Mouse (Mus musculus) layer of hippocampus, postnatal 25 days (tissue): ENCODE measurements around the gene Col5a3. TPM values are rescaled to one million over a fixed set of nuclear protein-coding genes. Genes with fewer than 3 reads are reported as not detected.

Experiments
- DNase-seq, 2 experiments: peaks; one replicate each; pipeline ENCODE4 v3.0.0; 2022; ENCODE audit warnings: mixed read lengths in 2 of 2, low spot score in 1 of 2; ENCODE audit errors: extremely low spot score in 1 of 2
- total RNA-seq, 2 experiments: library from RNA; stranded (reverse); gene quantifications; 2 replicates each; pipeline ENCODE4 v1.2.3; 2021

Col5a3 gene
- total RNA-seq, 2 experiments from 2014 or later: 1.2 to 2.5 TPM

- DNase-seq: no peak
Observed at GRCm38 (mm10) chr9:20810271-20810670, 4.6 kb downstream of the Col5a3 start.

- DNase-seq: no peak
Observed at GRCm38 (mm10) chr9:20805706-20806105, 9.2 kb downstream of the Col5a3 start.

- DNase-seq: no peak
Observed at GRCm38 (mm10) chr9:20805159-20805495, 9.7 kb downstream of the Col5a3 start.

GRCm38 (mm10) chr9:20804266-20805158 is 10.4 kb downstream of the Col5a3 start:
- DNase-seq: peak; percentile 44 to 68

- peak; percentile 25 to 26 for DNase-seq
Observed at GRCm38 (mm10) chr9:20794108-20794806, 20.6 kb downstream of the Col5a3 start.

- no peak for DNase-seq
Observed at GRCm38 (mm10) chr9:20790345-20790744, 24.5 kb downstream of the Col5a3 start.

GRCm38 (mm10) chr9:20789651-20790050 is 25.2 kb downstream of the Col5a3 start:
- no peak for DNase-seq

- DNase-seq: no peak
Observed at GRCm38 (mm10) chr9:20787992-20788391, 26.9 kb downstream of the Col5a3 start.

GRCm38 (mm10) chr9:20785055-20785454 is 29.8 kb downstream of the Col5a3 start:
- DNase-seq: no peak

GRCm38 (mm10) chr9:20781286-20781685 is 33.6 kb downstream of the Col5a3 start:
- no peak for DNase-seq

GRCm38 (mm10) chr9:20765274-20765673 is 49.6 kb downstream of the Col5a3 start:
- DNase-seq: no peak

- DNase-seq: no peak
Observed at GRCm38 (mm10) chr9:20763099-20763498, 51.8 kb downstream of the Col5a3 start.

GRCm38 (mm10) chr9:20762197-20762961 is 52.5 kb downstream of the Col5a3 start:
- DNase-seq: no peak

- no peak for DNase-seq
Observed at GRCm38 (mm10) chr9:20761388-20761787, 53.5 kb downstream of the Col5a3 start.

GRCm38 (mm10) chr9:20760813-20761212 is 54.1 kb downstream of the Col5a3 start:
- DNase-seq: no peak

GRCm38 (mm10) chr9:20758896-20759295 is 56.0 kb downstream of the Col5a3 start:
- DNase-seq: no peak

- no peak for DNase-seq
Observed at GRCm38 (mm10) chr9:20758243-20758642, 56.6 kb downstream of the Col5a3 start.

- peak in 1 of 2 experiments; percentile 58 for DNase-seq
Observed at GRCm38 (mm10) chr9:20757087-20757955, 57.5 kb downstream of the Col5a3 start.

GRCm38 (mm10) chr9:20756081-20756700 is 58.7 kb downstream of the Col5a3 start:
- no peak for DNase-seq

GRCm38 (mm10) chr9:20754335-20754734 is 60.5 kb downstream of the Col5a3 start:
- DNase-seq: no peak
